Mouse (Mus musculus) hindbrain, embryonic 11.5 days (tissue): Measurements from ENCODE around the gene Bcl2l11. TPM values are rescaled to one million over a fixed set of nuclear protein-coding genes. Genes with fewer than 3 reads are reported as not detected.
A peak's percentile ranks its signal among the peaks of the same experiment; 100 is the strongest.

Experiments used
- ATAC-seq: fragments of 200-750 bp; cut with Nextera tagmentation; 2 replicates; pipeline ENCODE4 v1.8.0; 2017; ENCODE audit warnings: mild to moderate bottlenecking, moderate TSS enrichment, moderate library complexity; ENCODE audit not compliant: low FRiP score
- DNase-seq: peaks from one replicate; pipeline ENCODE4 v3.0.0-alpha.2; 2015; ENCODE audit warnings: low spot score
- H3K27ac ChIP-seq: fragments of 300-500 bp; sonication (generic); 2 replicates; pipeline ENCODE4 v1.5.1; 2014; ENCODE audit warnings: mild to moderate bottlenecking, low read depth, low read length
- H3K27me3 ChIP-seq: fragments of 300-500 bp; sonication (generic); 2 replicates; pipeline ENCODE4 v1.6.1; 2014; ENCODE audit warnings: mild to moderate bottlenecking, low read length, moderate library complexity, mixed read lengths; ENCODE audit not compliant: control insufficient read depth, insufficient read depth
- H3K36me3 ChIP-seq: fragments of 300-500 bp; sonication (generic); 2 replicates; pipeline ENCODE4 v1.6.1; 2014; ENCODE audit warnings: mild to moderate bottlenecking, low read length, moderate library complexity, mixed read lengths; ENCODE audit not compliant: control insufficient read depth, insufficient read depth
- H3K4me1 ChIP-seq: fragments of 300-500 bp; sonication (generic); replicated peaks from 2 replicates; pipeline ENCODE4 v1.6.1; 2014; ENCODE audit warnings: low read length, mixed read lengths; ENCODE audit not compliant: control insufficient read depth, insufficient read depth
- H3K4me2 ChIP-seq: fragments of 300-500 bp; sonication (generic); replicated peaks from 2 replicates; pipeline ENCODE4 v1.6.1; 2014; ENCODE audit warnings: mild to moderate bottlenecking, low read depth, low read length
- H3K4me3 ChIP-seq: fragments of 300-500 bp; sonication (generic); 2 replicates; pipeline ENCODE4 v1.5.1; 2014; ENCODE audit warnings: low read depth, low read length
- H3K9ac ChIP-seq: fragments of 300-500 bp; sonication (generic); 2 replicates; pipeline ENCODE4 v1.6.1; 2014; ENCODE audit warnings: low read depth, low read length
- H3K9me3 ChIP-seq: fragments of 300-500 bp; sonication (generic); 2 replicates; pipeline ENCODE4 v1.6.1; 2016; ENCODE audit warnings: low read length; ENCODE audit not compliant: control insufficient read depth
- WGBS: fragments of 180-500 bp; shearing (Covaris S2); extraction: QIAGEN DNeasy Blood & Tissue Kit; methylation state at CpG from one replicate; pipeline ENCODE4 v1.1.7; 2014; 5-methylcytosine and 5-hydroxymethylcytosine counted together
- polyA plus RNA-seq: library from polyadenylated mRNA; unstranded; fragments of >200 nt; fragmentation: Nextera tagmentation; extraction: Ambion mirVana; gene quantifications from 2 replicates; pipeline ENCODE4 v1.2.1, GENCODE M21; 2014

Gene Bcl2l11
- polyA plus RNA-seq, 1 experiment from 2014 or later: 17.2 TPM

DNA sequence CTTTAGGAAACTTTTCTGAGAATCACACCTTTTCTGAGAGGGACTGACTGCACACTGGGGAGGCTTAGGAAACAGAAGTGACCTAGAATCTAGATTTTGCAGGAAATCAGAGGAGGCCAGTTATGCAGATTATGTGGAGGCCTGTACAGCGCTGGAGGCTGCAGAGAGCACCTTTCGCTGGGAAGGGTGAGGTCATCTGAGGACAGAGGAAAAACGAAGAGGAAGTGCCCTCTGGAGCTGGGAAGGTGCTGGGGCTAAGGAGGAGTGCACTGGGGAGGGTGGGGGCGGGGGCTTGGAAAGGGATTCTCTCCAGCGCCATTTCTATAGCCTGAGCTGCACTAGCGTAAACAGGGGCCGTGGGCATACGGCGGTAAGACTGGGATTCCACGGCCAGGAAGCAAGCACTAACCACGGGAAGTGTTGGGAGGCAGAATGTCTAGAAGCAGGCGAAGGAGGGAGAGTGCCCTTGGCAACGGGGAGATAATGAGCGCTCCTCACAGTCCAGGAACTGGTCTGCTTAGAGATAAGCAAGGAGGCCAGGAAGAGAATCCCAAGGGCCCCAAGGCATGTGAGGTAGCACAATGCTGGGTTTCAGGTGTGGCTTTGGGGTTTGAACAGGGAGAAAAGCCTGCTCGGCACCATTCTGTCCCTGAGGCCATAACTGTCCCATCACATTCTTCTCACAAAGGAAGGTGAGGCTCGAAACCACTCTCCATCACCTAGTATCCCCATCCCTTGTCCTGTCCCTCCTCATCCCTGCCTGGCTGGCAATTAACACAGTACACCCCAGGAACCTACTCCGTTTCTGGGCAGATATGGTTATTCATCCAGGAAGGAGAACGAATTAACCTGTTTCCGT is 85.4 kb downstream of the Bcl2l11 start:
- 16% methylated on average over 19 of the region's 19 CpGs for WGBS
- Histone ChIP-seq H3K27ac (no peak overlapping the region), H3K4me1 (peaks cover 3% of the 10 kb centered on the region; the same call in 1 of the 2 replicates), H3K27me3 (no peaks in the 10 kb centered on the region), H3K9ac (0 out of 2 replicates have a peak overlapping the region, but pooled peaks have one; percentile 31), H3K36me3 (no peaks in the 10 kb centered on the region), H3K4me3 (no peak overlapping the region), H3K9me3 (no peaks in the 10 kb centered on the region), H3K4me2 (peak overlapping the region; percentile 21; the same call in 1 of the 2 replicates)
- ATAC-seq (no peak), DNase-seq (peak; percentile 27)

DNA sequence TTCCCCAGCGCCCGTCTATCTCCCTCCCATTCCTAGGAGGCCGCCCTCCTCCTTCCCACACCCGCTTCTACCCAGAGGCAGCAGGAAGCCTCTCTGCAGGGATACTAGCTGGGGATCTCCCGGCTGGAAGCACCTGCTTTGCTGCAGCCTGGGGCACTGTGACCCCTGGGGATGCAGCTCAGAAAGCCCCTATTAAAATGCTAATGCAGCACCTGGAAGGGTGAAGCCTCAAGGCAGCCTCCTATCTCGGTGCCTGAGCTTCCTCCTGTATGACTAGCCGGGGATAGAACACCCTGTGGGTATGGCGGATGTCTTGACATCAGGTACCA is 86.0 kb downstream of the Bcl2l11 start:
- H3K4me1 ChIP-seq: peaks cover 3% of the 10 kb centered on the region; the same call in 1 of the 2 replicates
- 26% methylated on average over 8 of the region's 8 CpGs for WGBS
- H3K4me3 ChIP-seq: no peak overlapping the region
- H3K27me3 ChIP-seq: no peaks in the 10 kb centered on the region
- no peak overlapping the region for H3K4me2 ChIP-seq
- DNase-seq (peak; percentile 5), ATAC-seq (no peak)
- H3K9ac ChIP-seq: no peak overlapping the region
- no peak overlapping the region for H3K27ac ChIP-seq
- H3K9me3 ChIP-seq: no peaks in the 10 kb centered on the region
- no peaks in the 10 kb centered on the region for H3K36me3 ChIP-seq
